Mouse (Mus musculus) brown adipose tissue, adult 24 weeks (tissue): ENCODE data around the gene Itpr1. TPM values are rescaled to one million over a fixed set of nuclear protein-coding genes. Genes with fewer than 3 reads are reported as not detected.

Experiments
- H3K27ac ChIP-seq: fragments of 200-500 bp; replicated peaks from 2 replicates; pipeline ENCODE4 v1.5.1; 2012; ENCODE audit warnings: low read depth, mild to moderate bottlenecking, low read length
- H3K4me1 ChIP-seq: fragments of 200-500 bp; 2 replicates; pipeline ENCODE4 v1.6.1; 2012; ENCODE audit warnings: low read length, mixed read lengths; ENCODE audit not compliant: control insufficient read depth, insufficient read depth, insufficient read length
- H3K4me3 ChIP-seq: fragments of 200-500 bp; 2 replicates; pipeline ENCODE4 v1.5.1; 2012; ENCODE audit warnings: low read depth, mild to moderate bottlenecking, low read length, moderate library complexity; ENCODE audit not compliant: insufficient read depth
- polyA plus RNA-seq: library from polyadenylated mRNA; stranded (reverse); fragments of >200 nt; gene quantifications from 2 replicates; pipeline ENCODE4 v1.2.4, GENCODE M21; 2012; ENCODE audit not compliant: missing spikeins, insufficient read depth, insufficient read length

Gene Itpr1
- polyA plus RNA-seq, 1 experiment = 42.5 TPM

DNA sequence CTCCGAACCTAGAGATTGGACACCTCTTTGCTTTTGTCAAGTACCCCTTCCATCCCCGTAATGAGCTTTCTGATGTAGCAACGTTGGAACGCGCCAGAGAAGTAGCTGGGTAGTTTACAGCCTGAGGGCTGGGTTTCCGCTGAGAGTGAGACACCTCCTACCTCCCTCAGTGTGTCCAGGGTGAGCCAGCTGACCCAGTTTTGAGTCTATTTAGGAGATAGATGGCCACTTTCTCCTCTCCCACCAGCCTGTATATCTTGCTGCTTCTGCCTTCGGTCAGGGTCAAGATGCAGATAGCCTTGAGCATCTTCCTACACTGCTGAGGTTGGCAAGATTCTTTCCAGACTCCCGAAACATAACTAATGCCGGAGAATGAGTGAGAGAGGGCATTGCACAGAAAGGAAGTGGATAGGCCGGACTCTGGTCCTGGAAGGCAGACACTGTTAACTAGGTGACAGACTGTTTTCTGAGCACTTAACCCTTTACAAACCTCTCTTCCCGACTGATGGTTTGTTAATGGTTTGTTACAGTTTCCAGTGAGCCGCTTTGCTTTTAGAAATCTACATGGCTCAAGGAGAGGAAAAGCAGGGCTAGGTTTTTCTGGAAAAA, 92.4 kb downstream of the Itpr1 start:
- Histone ChIP-seq H3K4me3 (0 out of 2 replicates have a peak overlapping the region, but pooled peaks have one; percentile 20), H3K27ac (peak overlapping the region; percentile 80), H3K4me1 (peaks cover 16% of the 10 kb centered on the region)

GRCm38 (mm10) chr6:108306240-108306639, 93.3 kb downstream of the Itpr1 start:
- Histone ChIP-seq H3K4me1 (peaks cover 16% of the 10 kb centered on the region), H3K27ac (peak overlapping the region; percentile 97), H3K4me3 (peak overlapping the region; percentile 44)

DNA sequence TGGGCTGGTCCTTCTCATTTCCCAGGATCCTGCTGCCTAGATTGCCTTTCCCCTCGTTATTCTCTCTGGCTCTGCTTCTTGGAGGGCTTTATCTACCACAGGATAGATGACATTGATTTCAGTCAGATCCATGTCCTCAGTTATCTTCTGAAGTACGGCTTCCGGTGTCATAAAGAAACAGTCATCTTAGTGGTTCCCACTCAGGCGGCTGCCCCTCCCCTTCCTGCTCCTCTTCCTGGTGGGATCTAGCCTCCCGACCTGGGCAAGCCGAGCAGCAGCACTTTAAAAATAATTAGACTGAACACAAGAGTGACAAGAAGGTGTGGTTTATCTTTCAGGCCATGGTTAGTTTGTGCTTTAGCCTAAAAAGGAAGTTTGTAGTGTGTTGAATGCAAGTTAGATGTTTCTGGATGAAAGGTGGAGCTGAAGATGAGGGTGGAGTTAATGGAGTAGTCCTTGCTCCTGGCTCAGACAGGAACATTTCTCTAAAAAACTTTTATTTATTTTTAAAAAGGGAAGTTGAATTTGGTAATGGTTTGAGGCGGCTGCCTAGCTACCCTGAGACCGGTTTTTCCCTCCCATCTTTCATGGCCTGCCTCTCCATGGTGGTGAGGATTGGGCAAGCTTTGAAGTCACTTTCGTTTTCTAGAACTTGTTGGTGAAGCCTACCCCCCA, 94.2 kb downstream of the Itpr1 start:
- peak overlapping the region; percentile 44 for H3K4me3 ChIP-seq
- peaks cover 16% of the 10 kb centered on the region for H3K4me1 ChIP-seq

GRCm38 (mm10) chr6:108307770-108308169, 94.9 kb downstream of the Itpr1 start:
- Histone ChIP-seq H3K4me1 (peaks cover 17% of the 10 kb centered on the region), H3K27ac (peak overlapping the region; percentile 43; the same call in 1 of the 2 replicates), H3K4me3 (no peak overlapping the region)

More for the DNA sequence above, 94.2 kb downstream of the Itpr1 start:
- peak overlapping the region; percentile 97 for H3K27ac ChIP-seq

DNA sequence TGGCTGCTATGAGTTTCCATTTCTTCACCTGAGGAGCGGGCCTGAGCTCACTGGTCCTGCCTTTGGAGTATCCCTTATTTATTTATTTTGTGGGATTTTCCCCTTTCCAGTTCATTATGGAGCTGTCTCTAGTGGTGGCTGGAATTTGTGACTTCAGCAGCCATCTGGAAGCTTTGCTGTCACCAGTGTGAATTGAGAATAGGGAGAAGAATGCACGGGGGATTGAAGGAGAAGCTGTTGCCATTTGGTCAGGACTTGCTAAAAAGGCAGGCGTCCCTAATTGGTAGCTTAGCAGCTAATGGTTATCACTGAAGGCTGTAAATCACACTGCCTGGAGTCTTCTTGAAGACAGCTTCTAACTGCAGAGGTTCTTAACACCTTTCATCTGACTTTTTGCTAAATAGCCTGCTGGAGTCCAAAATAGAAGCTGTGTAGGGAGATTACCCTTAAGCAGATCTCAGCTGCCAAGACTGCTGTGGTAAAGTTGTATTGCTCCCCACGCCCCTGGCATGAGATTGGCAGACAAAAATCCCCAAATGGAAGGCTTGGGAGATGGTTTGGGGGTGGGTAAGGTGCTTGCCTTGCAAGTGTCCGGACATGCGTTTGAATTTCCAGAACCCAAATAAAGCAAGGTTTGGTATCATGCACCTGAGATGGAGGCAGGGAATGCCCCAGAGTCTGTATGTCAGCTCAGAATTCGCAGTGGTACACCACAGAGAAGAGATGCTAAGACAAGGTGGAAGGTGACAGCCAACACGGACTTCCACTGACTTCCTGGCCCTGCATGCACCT, 96.7 kb downstream of the Itpr1 start:
- Histone ChIP-seq H3K27ac (no peak overlapping the region), H3K4me1 (peaks cover 15% of the 10 kb centered on the region), H3K4me3 (no peak overlapping the region)

- Histone ChIP-seq H3K4me3 (no peak overlapping the region), H3K4me1 (0 out of 2 replicates have a peak, but pooled peaks cover 3% of the 10 kb centered on the region), H3K27ac (no peak overlapping the region)
Measured at GRCm38 (mm10) chr6:108313056-108313455, 100.2 kb downstream of the Itpr1 start.

DNA sequence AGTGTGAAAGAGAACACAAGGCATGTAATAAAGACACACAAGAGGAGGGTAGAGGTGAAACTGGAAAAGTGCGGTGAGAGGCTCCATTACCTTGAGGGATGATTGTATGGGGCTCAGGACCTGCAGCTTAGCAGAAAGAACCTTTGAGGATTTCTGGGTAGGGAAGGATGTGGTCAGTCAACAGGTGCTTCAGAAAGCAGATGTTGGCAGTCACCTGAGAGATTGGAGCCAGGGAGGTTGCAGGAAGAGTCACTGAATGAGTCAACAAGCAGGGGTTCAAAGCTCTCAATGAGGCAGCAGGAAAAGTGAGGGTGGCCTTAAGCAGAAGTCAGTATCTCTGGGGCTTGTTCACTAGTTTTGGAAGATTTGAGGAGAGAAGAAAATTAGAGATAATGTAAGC, 101.1 kb downstream of the Itpr1 start:
- H3K4me3 ChIP-seq = no peak overlapping the region
- H3K27ac ChIP-seq = no peak overlapping the region
- H3K4me1 ChIP-seq = peaks cover 7% of the 10 kb centered on the region; the same call in 1 of the 2 replicates

- Histone ChIP-seq H3K4me1 (peaks cover 7% of the 10 kb centered on the region; the same call in 1 of the 2 replicates), H3K4me3 (no peak overlapping the region), H3K27ac (no peak overlapping the region)
Measured at GRCm38 (mm10) chr6:108316268-108316824, 103.5 kb downstream of the Itpr1 start.

GRCm38 (mm10) chr6:108316951-108317350, 104.1 kb downstream of the Itpr1 start:
- peaks cover 7% of the 10 kb centered on the region; the same call in 1 of the 2 replicates for H3K4me1 ChIP-seq
- H3K27ac ChIP-seq = no peak overlapping the region
- no peak overlapping the region for H3K4me3 ChIP-seq

DNA sequence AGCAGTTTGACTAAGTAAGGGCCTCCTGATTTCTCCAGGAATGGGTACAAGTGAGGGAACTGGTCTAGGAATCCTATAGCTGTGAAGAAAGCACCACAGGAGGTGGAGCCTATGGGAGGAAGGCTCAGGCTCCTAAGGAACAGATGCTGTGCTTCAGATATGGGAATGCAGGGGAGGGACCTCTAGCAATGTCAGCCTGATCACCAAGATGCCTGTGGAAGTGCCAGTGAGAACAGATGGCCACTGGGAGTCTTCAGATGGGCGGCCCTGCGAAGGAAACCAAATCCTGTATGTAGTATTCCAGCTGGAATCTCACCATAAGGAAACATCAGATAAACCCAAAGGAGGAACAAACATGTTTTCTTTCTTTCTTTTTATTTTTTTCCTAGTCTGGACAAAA, 108.8 kb downstream of the Itpr1 start:
- H3K4me3 ChIP-seq = no peak overlapping the region
- peaks cover 15% of the 10 kb centered on the region for H3K4me1 ChIP-seq
- H3K27ac ChIP-seq = no peak overlapping the region

DNA sequence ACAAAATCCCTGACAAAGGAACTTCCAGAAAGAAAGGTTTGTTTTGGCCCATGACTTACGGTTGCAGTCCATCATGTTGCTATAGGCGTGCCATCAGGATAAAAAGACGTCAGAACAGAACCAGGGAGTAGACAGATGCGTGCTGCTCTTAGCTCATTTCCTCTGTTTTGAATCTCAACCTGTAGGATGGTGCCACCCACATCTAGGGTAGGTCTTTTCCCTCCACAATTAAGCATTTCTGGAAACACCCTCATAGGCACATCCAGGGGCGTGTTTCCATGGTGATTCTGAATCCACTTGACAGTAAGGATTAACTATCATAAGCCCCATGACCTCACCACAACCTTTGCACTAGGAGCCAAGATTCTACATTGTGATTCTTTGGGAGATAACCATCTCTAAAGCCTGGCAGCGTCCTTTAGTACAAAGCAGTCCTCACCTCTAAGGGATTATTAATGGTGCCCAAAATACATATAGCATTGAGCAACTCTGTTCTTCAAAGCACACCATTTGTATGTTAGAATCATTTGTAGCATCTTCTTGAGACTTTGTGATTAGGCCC, 111.6 kb downstream of the Itpr1 start:
- peaks cover 19% of the 10 kb centered on the region for H3K4me1 ChIP-seq
- no peak overlapping the region for H3K4me3 ChIP-seq
- no peak overlapping the region for H3K27ac ChIP-seq

GRCm38 (mm10) chr6:108325400-108325799, 112.5 kb downstream of the Itpr1 start:
- Histone ChIP-seq H3K4me1 (peaks cover 22% of the 10 kb centered on the region), H3K4me3 (no peak overlapping the region), H3K27ac (no peak overlapping the region)

GRCm38 (mm10) chr6:108325948-108326411, 113.1 kb downstream of the Itpr1 start:
- Histone ChIP-seq H3K4me3 (no peak overlapping the region), H3K4me1 (peaks cover 23% of the 10 kb centered on the region), H3K27ac (peak overlapping the region; percentile 96; the same call in 1 of the 2 replicates)

GRCm38 (mm10) chr6:108326751-108327161, 113.9 kb downstream of the Itpr1 start:
- Histone ChIP-seq H3K27ac (peak overlapping the region; percentile 96), H3K4me3 (peak overlapping the region; percentile 8; the same call in 1 of the 2 replicates), H3K4me1 (peaks cover 26% of the 10 kb centered on the region)
